Mouse (Mus musculus): ENCODE measurements at regions not wholly inside any gene's neighbourhood (a gene's known extent, or its start where the extent isn't known, plus 50 kb on each side); places are given as distances from the start of the nearest gene placed in this dataset.

GRCm38 (mm10) chr11:31781605-31782004, 90.4 kb upstream of the Cpeb4 start:
- no peak for ATAC-seq (replicated peaks; ENCODE audit: poor library complexity)

- ATAC-seq (replicated peaks; ENCODE audit: poor library complexity), result no peak
Observed at GRCm38 (mm10) chr11:31783506-31784063, 88.4 kb upstream of the Cpeb4 start.

GRCm38 (mm10) chr11:31784332-31784901, 87.6 kb upstream of the Cpeb4 start:
- ATAC-seq (replicated peaks; ENCODE audit: poor library complexity), result no peak

GRCm38 (mm10) chr11:31785160-31785559, 86.9 kb upstream of the Cpeb4 start:
- no peak for ATAC-seq (replicated peaks; ENCODE audit: poor library complexity)

GRCm38 (mm10) chr11:31787376-31787775, 84.6 kb upstream of the Cpeb4 start:
- ATAC-seq (replicated peaks; ENCODE audit: poor library complexity), result peak; percentile 64

GRCm38 (mm10) chr11:31787917-31788703, 83.9 kb upstream of the Cpeb4 start:
- ATAC-seq (replicated peaks; ENCODE audit: poor library complexity), result no peak

- no peak for ATAC-seq (replicated peaks; ENCODE audit: poor library complexity)
Observed at GRCm38 (mm10) chr11:31789967-31790366, 82.0 kb upstream of the Cpeb4 start.

- ATAC-seq (replicated peaks; ENCODE audit: poor library complexity), result no peak
Observed at GRCm38 (mm10) chr11:31791264-31791663, 80.7 kb upstream of the Cpeb4 start.

GRCm38 (mm10) chr11:31795084-31795483, 76.9 kb upstream of the Cpeb4 start:
- ATAC-seq (replicated peaks; ENCODE audit: poor library complexity), result peak; percentile 18; the same call in 1 of the 2 replicates

GRCm38 (mm10) chr11:31796245-31796644, 75.8 kb upstream of the Cpeb4 start:
- peak; percentile 93 for ATAC-seq (replicated peaks; ENCODE audit: poor library complexity)

- no peak for ATAC-seq (replicated peaks; ENCODE audit: poor library complexity)
Observed at GRCm38 (mm10) chr11:31801575-31801974, 70.4 kb upstream of the Cpeb4 start.

- peak; percentile 72 for ATAC-seq (replicated peaks; ENCODE audit: poor library complexity)
Observed at GRCm38 (mm10) chr11:31803319-31803891, 68.6 kb upstream of the Cpeb4 start.

- ATAC-seq (replicated peaks; ENCODE audit: poor library complexity), result no peak
Observed at GRCm38 (mm10) chr11:31804518-31804917, 67.5 kb upstream of the Cpeb4 start.

- ATAC-seq (replicated peaks; ENCODE audit: poor library complexity), result peak; percentile 19
Observed at GRCm38 (mm10) chr11:31807461-31808215, 64.4 kb upstream of the Cpeb4 start.

GRCm38 (mm10) chr11:31808216-31808838, 63.7 kb upstream of the Cpeb4 start:
- no peak for ATAC-seq (replicated peaks; ENCODE audit: poor library complexity)

GRCm38 (mm10) chr11:31810011-31810786, 61.8 kb upstream of the Cpeb4 start:
- ATAC-seq (replicated peaks; ENCODE audit: poor library complexity), result no peak

- peak; percentile 71 for ATAC-seq (replicated peaks; ENCODE audit: poor library complexity)
Observed at GRCm38 (mm10) chr11:31812215-31812614, 59.8 kb upstream of the Cpeb4 start.

- peak; percentile 18; the same call in 1 of the 2 replicates for ATAC-seq (replicated peaks; ENCODE audit: poor library complexity)
Observed at GRCm38 (mm10) chr11:31814616-31815015, 57.4 kb upstream of the Cpeb4 start.

GRCm38 (mm10) chr11:31815855-31816488, 56.0 kb upstream of the Cpeb4 start:
- ATAC-seq (replicated peaks; ENCODE audit: poor library complexity), result no peak
